Mouse (Mus musculus): ENCODE data around the gene Frem2.

GRCm38 (mm10) chr3:53564521-53564920 is 92.6 kb downstream of the Frem2 start:
- TF ChIP-seq CTCF (IDR thresholded peaks at IDR 0.05; ENCODE audit: insufficient read depth, low read length) (no peak), POLR2A (IDR thresholded peaks at IDR 0.05; ENCODE audit: borderline replicate concordance, extremely low read depth, low read depth, low read length) (no peak)

All from lung, adult 2 months (tissue).